Mouse (Mus musculus): ENCODE data around the gene Cacfd1. TPM values are rescaled to one million over a fixed set of nuclear protein-coding genes. Genes with fewer than 3 reads are reported as not detected.

Gene Cacfd1
- polyA plus RNA-seq, 1 experiment from 2014 or later, result 35.1 TPM

DNA sequence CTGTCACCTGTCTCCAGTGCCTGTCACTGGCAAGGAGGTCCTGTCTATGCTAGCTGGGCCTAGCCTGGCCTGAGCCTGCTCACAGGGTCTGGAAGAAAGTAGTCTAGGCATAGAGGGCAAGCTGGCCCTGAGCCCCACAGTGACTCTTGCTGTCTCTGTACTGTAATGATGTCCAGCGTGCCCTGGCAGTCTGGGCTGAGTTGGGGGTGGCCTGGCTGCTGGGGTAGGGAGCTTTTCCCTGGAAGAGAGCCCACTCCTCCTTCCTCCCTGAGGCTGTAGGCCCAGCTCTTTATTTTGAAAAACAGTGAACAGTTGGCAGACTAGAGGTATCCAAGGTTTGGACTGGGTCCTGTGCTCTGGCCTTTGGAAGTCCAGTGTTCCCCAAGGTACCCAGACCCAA, 11.4 kb downstream of the Cacfd1 start:
- 71% methylated on average over 1 of the region's 1 CpGs for WGBS
- ATAC-seq (ENCODE audit: low FRiP score, low TSS enrichment) (no peak), DNase-seq (ENCODE audit: low spot score) (no peak)
- Histone ChIP-seq H3K36me3 (ENCODE audit: control insufficient read depth, insufficient read depth, low read length) (peaks cover 7% of the 10 kb centered on the region; the same call in 1 of the 2 replicates), H3K4me2 (replicated peaks; ENCODE audit: low read depth) (no peak overlapping the region), H3K27ac (replicated peaks) (no peak overlapping the region), H3K9me3 (ENCODE audit: control insufficient read depth, low read length) (no peaks in the 10 kb centered on the region), H3K27me3 (ENCODE audit: control insufficient read depth, insufficient read depth, low read length) (no peaks in the 10 kb centered on the region), H3K4me1 (replicated peaks; ENCODE audit: control insufficient read depth, insufficient read depth) (no peaks in the 10 kb centered on the region), H3K4me3 (ENCODE audit: low read depth, low read length) (no peak overlapping the region), H3K9ac (ENCODE audit: low read length) (no peak overlapping the region)
- TF ChIP-seq CTCF (IDR thresholded peaks at IDR 0.05; ENCODE audit: low read depth) (no peak), EP300 (optimal IDR thresholded peaks at IDR 0.05) (no peak)

DNA sequence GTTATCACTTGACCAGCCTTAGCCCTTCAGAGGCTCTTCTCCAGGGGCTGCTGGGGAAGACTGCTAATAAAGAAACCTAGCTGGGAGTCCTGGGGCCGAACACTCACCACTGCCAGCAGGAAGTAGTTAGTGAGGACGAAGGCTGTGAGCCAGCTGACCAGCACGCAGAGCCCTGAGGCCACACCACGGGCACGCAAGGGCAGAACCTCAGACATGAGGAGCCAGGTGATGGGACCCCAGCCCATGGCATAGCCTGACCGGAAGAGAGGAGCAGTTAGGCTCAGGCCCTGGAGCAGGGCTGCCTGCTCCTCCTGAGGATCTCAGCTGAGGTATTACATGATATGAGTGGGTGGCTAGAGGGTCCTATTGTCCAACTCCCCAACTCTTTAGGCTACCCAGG, 12.9 kb downstream of the Cacfd1 start:
- 0 out of 2 replicates have a peak, but pooled peaks cover 2% of the 10 kb centered on the region for H3K4me1 ChIP-seq (replicated peaks; ENCODE audit: control insufficient read depth, insufficient read depth)
- DNase-seq (ENCODE audit: low spot score) (no peak), ATAC-seq (ENCODE audit: low FRiP score, low TSS enrichment) (no peak)
- no peak overlapping the region for H3K9ac ChIP-seq (ENCODE audit: low read length)
- no peak overlapping the region for H3K4me2 ChIP-seq (replicated peaks; ENCODE audit: low read depth)
- WGBS, result 60% methylated on average over 6 of the region's 6 CpGs
- no peak overlapping the region for H3K27ac ChIP-seq (replicated peaks)
- TF ChIP-seq EP300 (optimal IDR thresholded peaks at IDR 0.05) (no peak), CTCF (IDR thresholded peaks at IDR 0.05; ENCODE audit: low read depth) (no peak)
- H3K27me3 ChIP-seq (ENCODE audit: control insufficient read depth, insufficient read depth, low read length), result no peaks in the 10 kb centered on the region
- no peaks in the 10 kb centered on the region for H3K9me3 ChIP-seq (ENCODE audit: control insufficient read depth, low read length)
- no peak overlapping the region for H3K4me3 ChIP-seq (ENCODE audit: low read depth, low read length)
- H3K36me3 ChIP-seq (ENCODE audit: control insufficient read depth, insufficient read depth, low read length), result peaks cover 5% of the 10 kb centered on the region; the same call in 1 of the 2 replicates

DNA sequence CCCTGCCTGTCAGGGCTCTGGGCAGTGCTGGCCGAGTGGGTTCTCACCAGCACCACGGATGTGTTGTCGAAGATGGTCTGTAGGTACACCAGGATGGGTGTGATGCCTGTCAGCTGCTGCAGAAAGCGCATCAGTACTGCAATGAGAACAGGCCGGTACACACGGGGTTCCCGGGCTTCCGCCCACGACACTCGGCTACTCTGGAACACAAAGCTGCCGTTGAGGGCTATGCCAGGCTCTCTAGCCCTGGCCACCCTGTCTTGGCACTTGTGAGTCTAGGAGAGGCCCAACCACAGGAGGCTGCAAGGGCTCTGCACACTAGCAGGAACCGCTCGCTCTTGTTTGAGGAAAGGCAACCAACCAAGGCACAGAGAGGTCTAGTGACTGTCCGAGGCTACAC, 14.4 kb downstream of the Cacfd1 start:
- no peaks in the 10 kb centered on the region for H3K27me3 ChIP-seq (ENCODE audit: control insufficient read depth, insufficient read depth, low read length)
- no peak overlapping the region for H3K4me3 ChIP-seq (ENCODE audit: low read depth, low read length)
- no peaks in the 10 kb centered on the region; the same call in 1 of the 2 replicates for H3K36me3 ChIP-seq (ENCODE audit: control insufficient read depth, insufficient read depth, low read length)
- DNase-seq (ENCODE audit: low spot score) (no peak), ATAC-seq (ENCODE audit: low FRiP score, low TSS enrichment) (no peak)
- TF ChIP-seq CTCF (IDR thresholded peaks at IDR 0.05; ENCODE audit: low read depth) (no peak), EP300 (optimal IDR thresholded peaks at IDR 0.05) (no peak)
- H3K9me3 ChIP-seq (ENCODE audit: control insufficient read depth, low read length), result no peaks in the 10 kb centered on the region
- 0 out of 2 replicates have a peak, but pooled peaks cover 2% of the 10 kb centered on the region for H3K4me1 ChIP-seq (replicated peaks; ENCODE audit: control insufficient read depth, insufficient read depth)
- H3K4me2 ChIP-seq (replicated peaks; ENCODE audit: low read depth), result no peak overlapping the region
- WGBS, result 71% methylated on average over 14 of the region's 14 CpGs
- no peak overlapping the region for H3K27ac ChIP-seq (replicated peaks)
- H3K9ac ChIP-seq (ENCODE audit: low read length), result no peak overlapping the region

DNA sequence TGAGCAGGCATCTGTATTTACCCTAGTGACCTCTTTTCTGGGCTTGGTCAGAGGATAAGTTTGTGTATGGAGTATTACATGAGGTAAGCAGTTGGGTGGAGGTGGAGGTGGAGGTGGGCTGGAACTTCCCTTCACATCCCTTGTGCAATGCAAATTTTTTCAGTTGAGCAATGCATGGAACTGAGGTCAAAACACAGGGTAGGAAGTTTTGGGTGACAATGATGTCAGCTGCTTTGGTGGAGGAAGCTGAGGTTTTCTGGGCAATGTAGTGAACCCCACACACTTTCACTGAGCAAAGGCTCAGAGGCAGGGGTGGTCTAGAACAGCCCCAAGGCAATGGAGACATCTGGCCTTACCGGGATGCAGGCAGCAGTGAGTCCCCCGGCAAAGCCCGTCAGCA, 15.8 kb downstream of the Cacfd1 start:
- TF ChIP-seq CTCF (IDR thresholded peaks at IDR 0.05; ENCODE audit: low read depth) (no peak), EP300 (optimal IDR thresholded peaks at IDR 0.05) (no peak)
- no peak overlapping the region for H3K27ac ChIP-seq (replicated peaks)

DNA sequence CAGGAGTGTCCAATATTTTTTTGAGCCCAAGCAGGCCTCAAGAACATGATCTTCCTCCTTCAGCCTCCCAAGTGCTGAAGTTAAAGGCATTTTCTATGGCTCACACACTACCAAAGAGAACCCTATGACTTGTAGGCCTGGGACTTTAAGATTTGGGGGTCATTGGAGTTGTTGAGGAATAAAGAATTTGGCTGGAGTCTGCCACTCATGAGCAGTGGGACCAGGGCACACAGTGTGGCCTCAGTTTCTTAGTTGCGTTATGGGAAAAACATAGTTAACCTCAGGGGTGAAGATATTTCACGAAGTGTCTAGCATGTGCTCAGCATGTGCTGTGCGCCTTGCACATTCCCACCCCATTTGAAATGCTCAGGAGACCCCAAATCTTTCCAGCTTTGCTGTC, 16.6 kb downstream of the Cacfd1 start:
- no peaks in the 10 kb centered on the region for H3K36me3 ChIP-seq (ENCODE audit: control insufficient read depth, insufficient read depth, low read length)
- WGBS, result 92% methylated on average over 3 of the region's 3 CpGs

More for the DNA sequence above, 15.8 kb downstream of the Cacfd1 start:
- no peak overlapping the region for H3K4me3 ChIP-seq (ENCODE audit: low read depth, low read length)
- H3K4me2 ChIP-seq (replicated peaks; ENCODE audit: low read depth), result no peak overlapping the region
- no peak overlapping the region for H3K9ac ChIP-seq (ENCODE audit: low read length)
- 90% methylated on average over 3 of the region's 3 CpGs for WGBS
- H3K36me3 ChIP-seq (ENCODE audit: control insufficient read depth, insufficient read depth, low read length), result no peaks in the 10 kb centered on the region
- no peaks in the 10 kb centered on the region for H3K9me3 ChIP-seq (ENCODE audit: control insufficient read depth, low read length)
- no peak for ATAC-seq (ENCODE audit: low FRiP score, low TSS enrichment)
- H3K4me1 ChIP-seq (replicated peaks; ENCODE audit: control insufficient read depth, insufficient read depth), result 0 out of 2 replicates have a peak, but pooled peaks cover 2% of the 10 kb centered on the region
- H3K27me3 ChIP-seq (ENCODE audit: control insufficient read depth, insufficient read depth, low read length), result no peaks in the 10 kb centered on the region
- no peak for DNase-seq (ENCODE audit: low spot score)

DNA sequence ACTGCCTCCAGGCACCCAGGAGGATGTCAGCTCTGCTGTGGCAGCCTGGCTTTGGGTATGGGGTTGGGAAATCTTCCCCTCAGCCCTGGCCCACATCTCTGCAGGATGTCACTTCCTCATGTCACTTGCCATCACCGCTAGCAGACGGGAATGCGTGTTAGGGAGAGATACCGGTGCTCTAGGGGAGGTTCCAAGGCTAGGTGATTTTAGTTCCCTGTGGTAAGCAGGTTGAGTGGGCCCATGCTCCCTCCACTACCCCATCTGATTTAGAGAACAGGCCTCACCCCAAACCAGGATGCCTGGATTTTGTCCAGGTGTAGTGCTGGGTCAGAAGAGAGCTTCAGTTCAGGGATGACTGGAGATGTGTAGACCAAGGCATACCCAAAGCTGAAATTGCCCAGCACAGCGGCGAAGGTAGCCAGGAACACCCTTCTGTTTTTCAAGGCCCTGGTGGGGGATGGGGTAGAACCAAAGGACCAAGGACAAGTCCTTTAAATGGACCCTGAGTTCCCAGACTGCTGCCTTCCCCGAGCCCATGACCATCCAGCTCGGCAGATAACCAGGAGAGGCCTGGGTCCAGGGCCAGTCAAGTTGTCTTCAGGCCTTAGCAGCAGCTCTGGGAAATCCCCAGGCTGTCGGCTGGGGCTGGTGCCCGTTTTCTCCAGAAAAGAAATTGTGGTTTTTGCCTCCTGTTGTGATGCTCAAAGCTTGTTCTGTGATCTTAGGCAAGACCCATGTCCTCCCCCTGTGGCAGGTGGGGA, 17.3 kb downstream of the Cacfd1 start:
- Histone ChIP-seq H3K4me2 (replicated peaks; ENCODE audit: low read depth) (no peak overlapping the region), H3K9ac (ENCODE audit: low read length) (no peak overlapping the region), H3K36me3 (ENCODE audit: control insufficient read depth, insufficient read depth, low read length) (no peaks in the 10 kb centered on the region), H3K27me3 (ENCODE audit: control insufficient read depth, insufficient read depth, low read length) (no peaks in the 10 kb centered on the region), H3K27ac (replicated peaks) (no peak overlapping the region), H3K4me3 (ENCODE audit: low read depth, low read length) (no peak overlapping the region), H3K9me3 (ENCODE audit: control insufficient read depth, low read length) (no peaks in the 10 kb centered on the region), H3K4me1 (replicated peaks; ENCODE audit: control insufficient read depth, insufficient read depth) (0 out of 2 replicates have a peak, but pooled peaks cover 2% of the 10 kb centered on the region)
- no peak for TF ChIP-seq CTCF (IDR thresholded peaks at IDR 0.05; ENCODE audit: low read depth)
- TF ChIP-seq EP300 (optimal IDR thresholded peaks at IDR 0.05), result no peak
- DNase-seq (ENCODE audit: low spot score), result no peak
- ATAC-seq (ENCODE audit: low FRiP score, low TSS enrichment), result no peak
- 71% methylated on average over 10 of the region's 10 CpGs for WGBS

More for the DNA sequence above, 16.6 kb downstream of the Cacfd1 start:
- H3K9me3 ChIP-seq (ENCODE audit: control insufficient read depth, low read length), result no peaks in the 10 kb centered on the region
- H3K4me3 ChIP-seq (ENCODE audit: low read depth, low read length), result no peak overlapping the region
- no peak for ATAC-seq (ENCODE audit: low FRiP score, low TSS enrichment)
- H3K27ac ChIP-seq (replicated peaks), result no peak overlapping the region
- 0 out of 2 replicates have a peak, but pooled peaks cover 2% of the 10 kb centered on the region for H3K4me1 ChIP-seq (replicated peaks; ENCODE audit: control insufficient read depth, insufficient read depth)
- no peak for DNase-seq (ENCODE audit: low spot score)
- H3K27me3 ChIP-seq (ENCODE audit: control insufficient read depth, insufficient read depth, low read length), result no peaks in the 10 kb centered on the region
- no peak overlapping the region for H3K4me2 ChIP-seq (replicated peaks; ENCODE audit: low read depth)
- H3K9ac ChIP-seq (ENCODE audit: low read length), result no peak overlapping the region
- TF ChIP-seq CTCF (IDR thresholded peaks at IDR 0.05; ENCODE audit: low read depth) (no peak), EP300 (optimal IDR thresholded peaks at IDR 0.05) (no peak)

All from stomach, postnatal 0 days (tissue).